Mouse (Mus musculus): ENCODE measurements around the gene Errfi1. TPM values are rescaled to one million over a fixed set of nuclear protein-coding genes. Genes with fewer than 3 reads are reported as not detected.

The Errfi1 gene
- polyA plus RNA-seq, 1 experiment from 2014 or later, result 17.0 TPM

GRCm38 (mm10) chr4:150836961-150837360 is 16.8 kb upstream of the Errfi1 start:
- H3K36me3 ChIP-seq (ENCODE audit: control insufficient read depth, insufficient read depth, low read length), result no peaks in the 10 kb centered on the region
- H3K9ac ChIP-seq (ENCODE audit: low read depth, low read length), result no peak overlapping the region
- no peak overlapping the region for H3K27ac ChIP-seq (ENCODE audit: low read depth, low read length)
- H3K27me3 ChIP-seq (ENCODE audit: control insufficient read depth, insufficient read depth, low read length), result no peaks in the 10 kb centered on the region
- no peaks in the 10 kb centered on the region for H3K9me3 ChIP-seq (replicated peaks; ENCODE audit: control insufficient read depth, low read length)
- no peak overlapping the region for H3K4me2 ChIP-seq
- ATAC-seq (replicated peaks; ENCODE audit: insufficient number of reproducible peaks, low FRiP score, low TSS enrichment), result no peak
- no peaks in the 10 kb centered on the region; the same call in none of the 2 replicates for H3K4me1 ChIP-seq (ENCODE audit: control insufficient read depth, insufficient read depth, low read length)
- WGBS (ENCODE audit: insufficient replicate concordance), result 90% methylated on average over 12 of the region's 12 CpGs
- no peak overlapping the region for H3K4me3 ChIP-seq (ENCODE audit: low read depth, low read length)

- H3K9ac ChIP-seq (ENCODE audit: low read depth, low read length), result no peak overlapping the region
- ATAC-seq (replicated peaks; ENCODE audit: insufficient number of reproducible peaks, low FRiP score, low TSS enrichment), result no peak
- H3K36me3 ChIP-seq (ENCODE audit: control insufficient read depth, insufficient read depth, low read length), result no peaks in the 10 kb centered on the region
- no peaks in the 10 kb centered on the region for H3K27me3 ChIP-seq (ENCODE audit: control insufficient read depth, insufficient read depth, low read length)
- no peak overlapping the region for H3K4me2 ChIP-seq
- 77% methylated on average over 6 of the region's 6 CpGs for WGBS (ENCODE audit: insufficient replicate concordance)
- H3K4me1 ChIP-seq (ENCODE audit: control insufficient read depth, insufficient read depth, low read length), result no peaks in the 10 kb centered on the region
- no peak overlapping the region for H3K27ac ChIP-seq (ENCODE audit: low read depth, low read length)
- H3K4me3 ChIP-seq (ENCODE audit: low read depth, low read length), result no peak overlapping the region
- no peaks in the 10 kb centered on the region for H3K9me3 ChIP-seq (replicated peaks; ENCODE audit: control insufficient read depth, low read length)
Measured at GRCm38 (mm10) chr4:150837458-150837857, 16.3 kb upstream of the Errfi1 start.

GRCm38 (mm10) chr4:150842045-150842444 is 11.7 kb upstream of the Errfi1 start:
- no peak for ATAC-seq (replicated peaks; ENCODE audit: insufficient number of reproducible peaks, low FRiP score, low TSS enrichment)
- WGBS (ENCODE audit: insufficient replicate concordance), result 74% methylated on average over 5 of the region's 5 CpGs
- Histone ChIP-seq H3K9me3 (replicated peaks; ENCODE audit: control insufficient read depth, low read length) (no peaks in the 10 kb centered on the region), H3K4me3 (ENCODE audit: low read depth, low read length) (no peak overlapping the region), H3K36me3 (ENCODE audit: control insufficient read depth, insufficient read depth, low read length) (no peaks in the 10 kb centered on the region), H3K27me3 (ENCODE audit: control insufficient read depth, insufficient read depth, low read length) (no peaks in the 10 kb centered on the region), H3K27ac (ENCODE audit: low read depth, low read length) (no peak overlapping the region), H3K4me2 (no peak overlapping the region), H3K4me1 (ENCODE audit: control insufficient read depth, insufficient read depth, low read length) (no peaks in the 10 kb centered on the region), H3K9ac (ENCODE audit: low read depth, low read length) (no peak overlapping the region)

GRCm38 (mm10) chr4:150843181-150843580 is 10.5 kb upstream of the Errfi1 start:
- Histone ChIP-seq H3K9me3 (replicated peaks; ENCODE audit: control insufficient read depth, low read length) (no peaks in the 10 kb centered on the region), H3K36me3 (ENCODE audit: control insufficient read depth, insufficient read depth, low read length) (no peaks in the 10 kb centered on the region), H3K4me1 (ENCODE audit: control insufficient read depth, insufficient read depth, low read length) (no peaks in the 10 kb centered on the region), H3K4me3 (ENCODE audit: low read depth, low read length) (no peak overlapping the region), H3K4me2 (no peak overlapping the region), H3K27ac (ENCODE audit: low read depth, low read length) (no peak overlapping the region), H3K9ac (ENCODE audit: low read depth, low read length) (no peak overlapping the region), H3K27me3 (ENCODE audit: control insufficient read depth, insufficient read depth, low read length) (no peaks in the 10 kb centered on the region)
- 83% methylated on average over 7 of the region's 7 CpGs for WGBS (ENCODE audit: insufficient replicate concordance)
- no peak for ATAC-seq (replicated peaks; ENCODE audit: insufficient number of reproducible peaks, low FRiP score, low TSS enrichment)

GRCm38 (mm10) chr4:150846316-150846715 is 7.4 kb upstream of the Errfi1 start:
- no peaks in the 10 kb centered on the region for H3K4me1 ChIP-seq (ENCODE audit: control insufficient read depth, insufficient read depth, low read length)
- no peak overlapping the region for H3K4me3 ChIP-seq (ENCODE audit: low read depth, low read length)
- no peaks in the 10 kb centered on the region for H3K27me3 ChIP-seq (ENCODE audit: control insufficient read depth, insufficient read depth, low read length)
- ATAC-seq (replicated peaks; ENCODE audit: insufficient number of reproducible peaks, low FRiP score, low TSS enrichment), result no peak
- no peak overlapping the region for H3K9ac ChIP-seq (ENCODE audit: low read depth, low read length)
- no peaks in the 10 kb centered on the region for H3K36me3 ChIP-seq (ENCODE audit: control insufficient read depth, insufficient read depth, low read length)
- H3K4me2 ChIP-seq, result no peak overlapping the region
- no peak overlapping the region for H3K27ac ChIP-seq (ENCODE audit: low read depth, low read length)
- WGBS (ENCODE audit: insufficient replicate concordance), result 88% methylated on average over 8 of the region's 8 CpGs
- H3K9me3 ChIP-seq (replicated peaks; ENCODE audit: control insufficient read depth, low read length), result no peaks in the 10 kb centered on the region

GRCm38 (mm10) chr4:150849964-150850363 is 3.8 kb upstream of the Errfi1 start:
- Histone ChIP-seq H3K36me3 (ENCODE audit: control insufficient read depth, insufficient read depth, low read length) (no peaks in the 10 kb centered on the region), H3K27ac (ENCODE audit: low read depth, low read length) (no peak overlapping the region), H3K27me3 (ENCODE audit: control insufficient read depth, insufficient read depth, low read length) (peaks cover 2% of the 10 kb centered on the region; the same call in 1 of the 2 replicates), H3K4me1 (ENCODE audit: control insufficient read depth, insufficient read depth, low read length) (no peaks in the 10 kb centered on the region), H3K9me3 (replicated peaks; ENCODE audit: control insufficient read depth, low read length) (no peaks in the 10 kb centered on the region), H3K4me2 (no peak overlapping the region), H3K4me3 (ENCODE audit: low read depth, low read length) (no peak overlapping the region), H3K9ac (ENCODE audit: low read depth, low read length) (no peak overlapping the region)
- 60% methylated on average over 10 of the region's 10 CpGs for WGBS (ENCODE audit: insufficient replicate concordance)
- no peak for ATAC-seq (replicated peaks; ENCODE audit: insufficient number of reproducible peaks, low FRiP score, low TSS enrichment)

GRCm38 (mm10) chr4:150850893-150851292 is 2.8 kb upstream of the Errfi1 start:
- no peaks in the 10 kb centered on the region for H3K36me3 ChIP-seq (ENCODE audit: control insufficient read depth, insufficient read depth, low read length)
- no peak for ATAC-seq (replicated peaks; ENCODE audit: insufficient number of reproducible peaks, low FRiP score, low TSS enrichment)
- H3K4me3 ChIP-seq (ENCODE audit: low read depth, low read length), result no peak overlapping the region
- no peak overlapping the region for H3K27ac ChIP-seq (ENCODE audit: low read depth, low read length)
- 0 out of 2 replicates have a peak, but pooled peaks cover 1% of the 10 kb centered on the region for H3K4me1 ChIP-seq (ENCODE audit: control insufficient read depth, insufficient read depth, low read length)
- no peaks in the 10 kb centered on the region for H3K9me3 ChIP-seq (replicated peaks; ENCODE audit: control insufficient read depth, low read length)
- H3K4me2 ChIP-seq, result no peak overlapping the region
- H3K9ac ChIP-seq (ENCODE audit: low read depth, low read length), result no peak overlapping the region
- WGBS (ENCODE audit: insufficient replicate concordance), result 86% methylated on average over 4 of the region's 4 CpGs
- H3K27me3 ChIP-seq (ENCODE audit: control insufficient read depth, insufficient read depth, low read length), result peaks cover 2% of the 10 kb centered on the region; the same call in 1 of the 2 replicates

GRCm38 (mm10) chr4:150852045-150852444 is 1.7 kb upstream of the Errfi1 start:
- Histone ChIP-seq H3K27ac (ENCODE audit: low read depth, low read length) (no peak overlapping the region), H3K9me3 (replicated peaks; ENCODE audit: control insufficient read depth, low read length) (no peaks in the 10 kb centered on the region), H3K4me2 (no peak overlapping the region), H3K36me3 (ENCODE audit: control insufficient read depth, insufficient read depth, low read length) (no peaks in the 10 kb centered on the region), H3K4me3 (ENCODE audit: low read depth, low read length) (no peak overlapping the region), H3K4me1 (ENCODE audit: control insufficient read depth, insufficient read depth, low read length) (0 out of 2 replicates have a peak, but pooled peaks cover 2% of the 10 kb centered on the region), H3K9ac (ENCODE audit: low read depth, low read length) (no peak overlapping the region), H3K27me3 (ENCODE audit: control insufficient read depth, insufficient read depth, low read length) (peaks cover 2% of the 10 kb centered on the region; the same call in 1 of the 2 replicates)
- 73% methylated on average over 8 of the region's 8 CpGs for WGBS (ENCODE audit: insufficient replicate concordance)
- ATAC-seq (replicated peaks; ENCODE audit: insufficient number of reproducible peaks, low FRiP score, low TSS enrichment), result no peak

- peaks cover 2% of the 10 kb centered on the region; the same call in 1 of the 2 replicates for H3K27me3 ChIP-seq (ENCODE audit: control insufficient read depth, insufficient read depth, low read length)
- H3K9me3 ChIP-seq (replicated peaks; ENCODE audit: control insufficient read depth, low read length), result no peaks in the 10 kb centered on the region
- H3K9ac ChIP-seq (ENCODE audit: low read depth, low read length), result no peak overlapping the region
- H3K4me2 ChIP-seq, result no peak overlapping the region
- 0 out of 2 replicates have a peak, but pooled peaks cover 2% of the 10 kb centered on the region for H3K4me1 ChIP-seq (ENCODE audit: control insufficient read depth, insufficient read depth, low read length)
- H3K4me3 ChIP-seq (ENCODE audit: low read depth, low read length), result no peak overlapping the region
- no peak for ATAC-seq (replicated peaks; ENCODE audit: insufficient number of reproducible peaks, low FRiP score, low TSS enrichment)
- WGBS (ENCODE audit: insufficient replicate concordance), result 72% methylated on average over 4 of the region's 4 CpGs
- no peaks in the 10 kb centered on the region for H3K36me3 ChIP-seq (ENCODE audit: control insufficient read depth, insufficient read depth, low read length)
- H3K27ac ChIP-seq (ENCODE audit: low read depth, low read length), result no peak overlapping the region
Measured at GRCm38 (mm10) chr4:150852479-150852878, 1.2 kb upstream of the Errfi1 start.
